Mouse (Mus musculus) liver, embryonic 15.5 days (tissue): ENCODE measurements at regions not wholly inside any gene's neighbourhood (a gene's known extent, or its start where the extent isn't known, plus 50 kb on each side); places are given as distances from the start of the nearest gene placed in this dataset.

ENCODE experiments used
- ATAC-seq: fragments of 200-750 bp; cut with Nextera tagmentation; 2 replicates; pipeline ENCODE4 v1.8.0; 2017; ENCODE audit warnings: moderate number of reproducible peaks, mild to moderate bottlenecking, moderate library complexity; ENCODE audit not compliant: insufficient read depth
- H3K27ac ChIP-seq: fragments of 300-500 bp; sonication (generic); replicated peaks from 2 replicates; pipeline ENCODE4 v1.5.1; 2015; ENCODE audit warnings: mild to moderate bottlenecking, inconsistent platforms
- H3K27me3 ChIP-seq: fragments of 300-500 bp; sonication (generic); 2 replicates; pipeline ENCODE4 v1.6.1; 2015; ENCODE audit warnings: mild to moderate bottlenecking, inconsistent platforms
- H3K36me3 ChIP-seq: fragments of 300-500 bp; sonication (generic); replicated peaks from 2 replicates; pipeline ENCODE4 v1.6.1; 2015; ENCODE audit warnings: moderate library complexity, mild to moderate bottlenecking, inconsistent platforms
- H3K4me1 ChIP-seq: fragments of 300-500 bp; sonication (generic); replicated peaks from 2 replicates; pipeline ENCODE4 v1.6.1; 2015; ENCODE audit warnings: inconsistent platforms
- H3K4me2 ChIP-seq: fragments of 300-500 bp; sonication (generic); 2 replicates; pipeline ENCODE4 v1.6.1; 2015; ENCODE audit warnings: moderate library complexity, mild to moderate bottlenecking, inconsistent platforms
- H3K4me3 ChIP-seq: fragments of 300-500 bp; sonication (generic); replicated peaks from 2 replicates; pipeline ENCODE4 v1.5.1; 2015; ENCODE audit warnings: mild to moderate bottlenecking, inconsistent platforms
- H3K9ac ChIP-seq: fragments of 300-500 bp; sonication (generic); 2 replicates; pipeline ENCODE4 v1.6.1; 2015; ENCODE audit warnings: moderate library complexity, mild to moderate bottlenecking, inconsistent platforms
- H3K9me3 ChIP-seq: fragments of 300-500 bp; sonication (generic); replicated peaks from 2 replicates; pipeline ENCODE4 v1.6.1; 2016; ENCODE audit warnings: inconsistent platforms
- WGBS: fragments of 180-500 bp; shearing (Covaris S2); methylation state at CpG from one replicate; pipeline ENCODE4 v1.1.7; 2015; ENCODE audit warnings: mixed read lengths; ENCODE audit not compliant: insufficient replicate concordance; 5-methylcytosine and 5-hydroxymethylcytosine counted together

GRCm38 (mm10) chr15:59217481-59217880 is 328.4 kb downstream of the Gm49356 start:
- no peaks in the 10 kb centered on the region for H3K27me3 ChIP-seq
- no peaks in the 10 kb centered on the region for H3K36me3 ChIP-seq
- no peak overlapping the region for H3K27ac ChIP-seq
- H3K4me3 ChIP-seq: no peak overlapping the region
- no peaks in the 10 kb centered on the region for H3K4me1 ChIP-seq
- no peak for ATAC-seq
- no peaks in the 10 kb centered on the region for H3K9me3 ChIP-seq
- 66% methylated on average over 9 of the region's 9 CpGs for whole genome bisulfite sequencing
- no peak overlapping the region for H3K4me2 ChIP-seq
- H3K9ac ChIP-seq: no peak overlapping the region

- no peaks in the 10 kb centered on the region for H3K36me3 ChIP-seq
- H3K4me1 ChIP-seq: no peaks in the 10 kb centered on the region
- H3K9ac ChIP-seq: no peak overlapping the region
- no peak for ATAC-seq
- no peak overlapping the region for H3K4me3 ChIP-seq
- no peak overlapping the region for H3K27ac ChIP-seq
- H3K4me2 ChIP-seq: no peak overlapping the region
- 70% methylated on average over 7 of the region's 7 CpGs for WGBS
- H3K9me3 ChIP-seq: no peaks in the 10 kb centered on the region
- no peaks in the 10 kb centered on the region for H3K27me3 ChIP-seq
These were observed 329.8 kb downstream of the Gm49356 start for GRCm38 (mm10) chr15:59218916-59219315.

- no peaks in the 10 kb centered on the region for H3K4me1 ChIP-seq
- H3K4me2 ChIP-seq: no peak overlapping the region
- WGBS: 49% methylated on average over 6 of the region's 6 CpGs
- no peak overlapping the region for H3K4me3 ChIP-seq
- ATAC-seq: no peak
- H3K27me3 ChIP-seq: no peaks in the 10 kb centered on the region
- no peaks in the 10 kb centered on the region for H3K9me3 ChIP-seq
- no peaks in the 10 kb centered on the region for H3K36me3 ChIP-seq
- H3K9ac ChIP-seq: no peak overlapping the region
- H3K27ac ChIP-seq: no peak overlapping the region
These were observed 336.5 kb downstream of the Gm49356 start for GRCm38 (mm10) chr15:59225637-59226036.

GRCm38 (mm10) chr15:59227293-59227692 is 338.2 kb downstream of the Gm49356 start:
- Histone ChIP-seq H3K4me3 (no peak overlapping the region), H3K36me3 (no peaks in the 10 kb centered on the region), H3K9ac (no peak overlapping the region), H3K4me1 (no peaks in the 10 kb centered on the region), H3K9me3 (no peaks in the 10 kb centered on the region), H3K27ac (no peak overlapping the region), H3K27me3 (no peaks in the 10 kb centered on the region), H3K4me2 (no peak overlapping the region)
- no peak for ATAC-seq
- WGBS: 41% methylated on average over 3 of the region's 3 CpGs

- H3K9ac ChIP-seq: no peak overlapping the region
- no peak for ATAC-seq
- no peak overlapping the region for H3K4me3 ChIP-seq
- H3K4me2 ChIP-seq: no peak overlapping the region
- no peaks in the 10 kb centered on the region for H3K27me3 ChIP-seq
- H3K36me3 ChIP-seq: no peaks in the 10 kb centered on the region
- no peaks in the 10 kb centered on the region for H3K4me1 ChIP-seq
- H3K9me3 ChIP-seq: no peaks in the 10 kb centered on the region
- no peak overlapping the region for H3K27ac ChIP-seq
These were observed 341.4 kb downstream of the Gm49356 start for GRCm38 (mm10) chr15:59230536-59230935.

- Histone ChIP-seq H3K27ac (no peak overlapping the region), H3K9ac (no peak overlapping the region), H3K9me3 (no peaks in the 10 kb centered on the region), H3K27me3 (no peaks in the 10 kb centered on the region), H3K4me1 (no peaks in the 10 kb centered on the region), H3K4me3 (no peak overlapping the region), H3K36me3 (no peaks in the 10 kb centered on the region), H3K4me2 (no peak overlapping the region)
- 52% methylated on average over 1 of the region's 1 CpGs for WGBS
- ATAC-seq: no peak
These were observed 342.6 kb downstream of the Gm49356 start for GRCm38 (mm10) chr15:59231703-59232102.

GRCm38 (mm10) chr15:59232290-59232689 is 343.2 kb downstream of the Gm49356 start:
- Histone ChIP-seq H3K27me3 (no peaks in the 10 kb centered on the region), H3K4me1 (no peaks in the 10 kb centered on the region), H3K36me3 (no peaks in the 10 kb centered on the region), H3K9ac (no peak overlapping the region), H3K27ac (no peak overlapping the region), H3K4me2 (no peak overlapping the region), H3K4me3 (no peak overlapping the region), H3K9me3 (no peaks in the 10 kb centered on the region)
- WGBS: 59% methylated on average over 5 of the region's 5 CpGs
- ATAC-seq: no peak

- H3K4me3 ChIP-seq: no peak overlapping the region
- no peaks in the 10 kb centered on the region for H3K36me3 ChIP-seq
- 55% methylated on average over 6 of the region's 6 CpGs for WGBS
- H3K27me3 ChIP-seq: peaks cover 4% of the 10 kb centered on the region; the same call in 1 of the 2 replicates
- no peak overlapping the region for H3K4me2 ChIP-seq
- H3K9ac ChIP-seq: no peak overlapping the region
- no peaks in the 10 kb centered on the region for H3K4me1 ChIP-seq
- no peaks in the 10 kb centered on the region for H3K9me3 ChIP-seq
- no peak for ATAC-seq
- H3K27ac ChIP-seq: no peak overlapping the region
These were observed 348.5 kb downstream of the Gm49356 start for GRCm38 (mm10) chr15:59237446-59238161.

- 57% methylated on average over 7 of the region's 7 CpGs for WGBS
These were observed 352.7 kb downstream of the Gm49356 start for GRCm38 (mm10) chr15:59241752-59242151.

GRCm38 (mm10) chr15:59245927-59246649 is 357.0 kb downstream of the Gm49356 start:
- Histone ChIP-seq H3K4me2 (no peak overlapping the region), H3K27me3 (no peaks in the 10 kb centered on the region), H3K4me1 (0 out of 2 replicates have a peak, but pooled peaks cover 10% of the 10 kb centered on the region), H3K36me3 (no peaks in the 10 kb centered on the region), H3K4me3 (no peak overlapping the region), H3K9ac (no peak overlapping the region), H3K27ac (peak overlapping the region; percentile 3; the same call in 1 of the 2 replicates), H3K9me3 (no peaks in the 10 kb centered on the region)
- WGBS: 32% methylated on average over 4 of the region's 4 CpGs
- no peak for ATAC-seq

More at GRCm38 (mm10) chr15:59241752-59242151, 352.7 kb downstream of the Gm49356 start:
- ATAC-seq: no peak
- 0 out of 2 replicates have a peak, but pooled peaks cover 10% of the 10 kb centered on the region for H3K4me1 ChIP-seq
- no peaks in the 10 kb centered on the region for H3K9me3 ChIP-seq
- H3K4me3 ChIP-seq: no peak overlapping the region
- no peak overlapping the region for H3K27ac ChIP-seq
- no peak overlapping the region for H3K4me2 ChIP-seq
- no peaks in the 10 kb centered on the region for H3K36me3 ChIP-seq
- no peak overlapping the region for H3K9ac ChIP-seq
- peaks cover 4% of the 10 kb centered on the region; the same call in 1 of the 2 replicates for H3K27me3 ChIP-seq

GRCm38 (mm10) chr15:59248477-59249260 is 359.6 kb downstream of the Gm49356 start:
- 31% methylated on average over 12 of the region's 12 CpGs for WGBS
- Histone ChIP-seq H3K27me3 (no peaks in the 10 kb centered on the region), H3K27ac (no peak overlapping the region), H3K4me1 (0 out of 2 replicates have a peak, but pooled peaks cover 10% of the 10 kb centered on the region), H3K9ac (no peak overlapping the region), H3K4me2 (no peak overlapping the region), H3K36me3 (no peaks in the 10 kb centered on the region), H3K4me3 (no peak overlapping the region), H3K9me3 (no peaks in the 10 kb centered on the region)
- ATAC-seq: no peak
